Mouse (Mus musculus) forebrain, embryonic 13.5 days (tissue): ENCODE measurements at regions not wholly inside any gene's neighbourhood (a gene's known extent, or its start where the extent isn't known, plus 50 kb on each side); places are given as distances from the start of the nearest gene placed in this dataset.

ENCODE experiments used
- ATAC-seq: fragments of 200-750 bp; cut with Nextera tagmentation; 2 replicates; pipeline ENCODE4 v1.8.0; 2017
- H3K27ac ChIP-seq: fragments of 300-500 bp; sonication (generic); 2 replicates; pipeline ENCODE4 v1.5.1; 2015; ENCODE audit warnings: inconsistent platforms, mild to moderate bottlenecking, moderate library complexity
- H3K27me3 ChIP-seq: fragments of 300-500 bp; sonication (generic); 2 replicates; pipeline ENCODE4 v1.6.1; 2015; ENCODE audit warnings: mild to moderate bottlenecking, inconsistent platforms
- H3K36me3 ChIP-seq: fragments of 300-500 bp; sonication (generic); 2 replicates; pipeline ENCODE4 v1.6.1; 2015; ENCODE audit warnings: mild to moderate bottlenecking, inconsistent platforms; ENCODE audit not compliant: poor library complexity, severe bottlenecking
- H3K4me1 ChIP-seq: fragments of 300-500 bp; sonication (generic); 2 replicates; pipeline ENCODE4 v1.6.1; 2015; ENCODE audit warnings: inconsistent platforms
- H3K4me2 ChIP-seq: fragments of 300-500 bp; sonication (generic); 2 replicates; pipeline ENCODE4 v1.6.1; 2015; ENCODE audit warnings: inconsistent platforms, mild to moderate bottlenecking, moderate library complexity
- H3K4me3 ChIP-seq: fragments of 300-500 bp; sonication (generic); 2 replicates; pipeline ENCODE4 v1.5.1; 2015; ENCODE audit warnings: mild to moderate bottlenecking, inconsistent platforms
- H3K9ac ChIP-seq: fragments of 300-500 bp; sonication (generic); 2 replicates; pipeline ENCODE4 v1.6.1; 2015; ENCODE audit warnings: mild to moderate bottlenecking, inconsistent platforms
- H3K9me3 ChIP-seq: fragments of 300-500 bp; sonication (generic); replicated peaks from 2 replicates; pipeline ENCODE4 v1.6.1; 2016; ENCODE audit warnings: inconsistent platforms
- WGBS: fragments of 180-500 bp; shearing (Covaris S2); methylation state at CpG from one replicate; pipeline ENCODE4 v1.1.7; 2015; 5-methylcytosine and 5-hydroxymethylcytosine counted together

- H3K9ac ChIP-seq, result no peak overlapping the region
- no peaks in the 10 kb centered on the region for H3K4me1 ChIP-seq
- H3K27ac ChIP-seq, result no peak overlapping the region
- no peaks in the 10 kb centered on the region for H3K9me3 ChIP-seq
- 67% methylated on average over 4 of the region's 4 CpGs for WGBS
- no peak overlapping the region for H3K4me3 ChIP-seq
- no peaks in the 10 kb centered on the region for H3K36me3 ChIP-seq
- H3K4me2 ChIP-seq, result no peak overlapping the region
- H3K27me3 ChIP-seq, result no peaks in the 10 kb centered on the region
- ATAC-seq, result no peak
Observed at GRCm38 (mm10) chr3:151997534-151998107, 160.2 kb upstream of the Ptgfr start.

GRCm38 (mm10) chr3:151997111-151997510 is 159.7 kb upstream of the Ptgfr start:
- no peaks in the 10 kb centered on the region for H3K27me3 ChIP-seq
- no peaks in the 10 kb centered on the region for H3K4me1 ChIP-seq
- no peak overlapping the region for H3K4me2 ChIP-seq
- WGBS, result 83% methylated on average over 4 of the region's 4 CpGs
- H3K9ac ChIP-seq, result no peak overlapping the region
- no peak for ATAC-seq
- no peak overlapping the region for H3K4me3 ChIP-seq
- no peaks in the 10 kb centered on the region for H3K9me3 ChIP-seq
- H3K36me3 ChIP-seq, result no peaks in the 10 kb centered on the region
- no peak overlapping the region for H3K27ac ChIP-seq

- Histone ChIP-seq H3K9ac (no peak overlapping the region), H3K27ac (no peak overlapping the region), H3K36me3 (no peaks in the 10 kb centered on the region), H3K4me3 (no peak overlapping the region), H3K9me3 (no peaks in the 10 kb centered on the region), H3K4me2 (no peak overlapping the region), H3K4me1 (no peaks in the 10 kb centered on the region), H3K27me3 (no peaks in the 10 kb centered on the region)
- ATAC-seq, result no peak
- 59% methylated on average over 1 of the region's 1 CpGs for WGBS
Observed at GRCm38 (mm10) chr3:151988221-151988620, 150.8 kb upstream of the Ptgfr start.

- 73% methylated on average over 1 of the region's 1 CpGs for WGBS
- Histone ChIP-seq H3K4me1 (no peaks in the 10 kb centered on the region), H3K9ac (no peak overlapping the region), H3K27me3 (no peaks in the 10 kb centered on the region), H3K9me3 (no peaks in the 10 kb centered on the region), H3K4me2 (no peak overlapping the region), H3K36me3 (no peaks in the 10 kb centered on the region), H3K4me3 (no peak overlapping the region), H3K27ac (no peak overlapping the region)
- no peak for ATAC-seq
Observed at GRCm38 (mm10) chr3:151978136-151978535, 140.7 kb upstream of the Ptgfr start.

GRCm38 (mm10) chr3:151977651-151978050 is 140.2 kb upstream of the Ptgfr start:
- Histone ChIP-seq H3K9me3 (no peaks in the 10 kb centered on the region), H3K4me1 (no peaks in the 10 kb centered on the region), H3K27me3 (no peaks in the 10 kb centered on the region), H3K4me3 (no peak overlapping the region), H3K36me3 (no peaks in the 10 kb centered on the region), H3K9ac (no peak overlapping the region), H3K27ac (no peak overlapping the region), H3K4me2 (no peak overlapping the region)
- ATAC-seq, result no peak
- 94% methylated on average over 4 of the region's 4 CpGs for WGBS

- ATAC-seq, result no peak
- WGBS, result 86% methylated on average over 3 of the region's 3 CpGs
- no peaks in the 10 kb centered on the region for H3K27me3 ChIP-seq
Observed at GRCm38 (mm10) chr3:151949865-151950264, 112.4 kb upstream of the Ptgfr start.

GRCm38 (mm10) chr3:151948015-151948645 is 110.7 kb upstream of the Ptgfr start:
- Histone ChIP-seq H3K9me3 (no peaks in the 10 kb centered on the region), H3K27me3 (no peaks in the 10 kb centered on the region), H3K36me3 (no peaks in the 10 kb centered on the region), H3K27ac (no peak overlapping the region), H3K9ac (no peak overlapping the region), H3K4me1 (no peaks in the 10 kb centered on the region), H3K4me2 (no peak overlapping the region), H3K4me3 (no peak overlapping the region)
- no peak for ATAC-seq
- WGBS, result 87% methylated on average over 5 of the region's 5 CpGs

More at GRCm38 (mm10) chr3:151949865-151950264, 112.4 kb upstream of the Ptgfr start:
- Histone ChIP-seq H3K36me3 (no peaks in the 10 kb centered on the region), H3K4me2 (no peak overlapping the region), H3K4me3 (no peak overlapping the region), H3K9me3 (no peaks in the 10 kb centered on the region), H3K4me1 (no peaks in the 10 kb centered on the region), H3K27ac (no peak overlapping the region), H3K9ac (no peak overlapping the region)

GRCm38 (mm10) chr3:151945916-151946315 is 108.5 kb upstream of the Ptgfr start:
- Histone ChIP-seq H3K36me3 (no peaks in the 10 kb centered on the region), H3K9me3 (no peaks in the 10 kb centered on the region), H3K4me2 (no peak overlapping the region), H3K27ac (no peak overlapping the region), H3K27me3 (no peaks in the 10 kb centered on the region), H3K9ac (no peak overlapping the region), H3K4me3 (no peak overlapping the region), H3K4me1 (no peaks in the 10 kb centered on the region)
- ATAC-seq, result no peak
- 89% methylated on average over 3 of the region's 3 CpGs for WGBS

GRCm38 (mm10) chr3:151943542-151943941 is 106.1 kb upstream of the Ptgfr start:
- no peaks in the 10 kb centered on the region for H3K9me3 ChIP-seq
- no peak for ATAC-seq

GRCm38 (mm10) chr3:151938472-151939029 is 101.1 kb upstream of the Ptgfr start:
- H3K27ac ChIP-seq, result no peak overlapping the region
- no peaks in the 10 kb centered on the region for H3K27me3 ChIP-seq
- H3K9ac ChIP-seq, result no peak overlapping the region
- 88% methylated on average over 2 of the region's 2 CpGs for WGBS
- no peak overlapping the region for H3K4me2 ChIP-seq
- no peak for ATAC-seq
- no peak overlapping the region for H3K4me3 ChIP-seq
- H3K9me3 ChIP-seq, result no peaks in the 10 kb centered on the region
- H3K36me3 ChIP-seq, result no peaks in the 10 kb centered on the region
- H3K4me1 ChIP-seq, result no peaks in the 10 kb centered on the region

More at GRCm38 (mm10) chr3:151943542-151943941, 106.1 kb upstream of the Ptgfr start:
- H3K4me2 ChIP-seq, result no peak overlapping the region
- no peaks in the 10 kb centered on the region for H3K36me3 ChIP-seq
- no peak overlapping the region for H3K9ac ChIP-seq
- no peaks in the 10 kb centered on the region for H3K4me1 ChIP-seq
- WGBS, result 71% methylated on average over 3 of the region's 3 CpGs
- H3K27ac ChIP-seq, result no peak overlapping the region
- no peak overlapping the region for H3K4me3 ChIP-seq
- no peaks in the 10 kb centered on the region for H3K27me3 ChIP-seq

GRCm38 (mm10) chr3:151931656-151932055 is 94.2 kb upstream of the Ptgfr start:
- H3K4me2 ChIP-seq, result no peak overlapping the region
- ATAC-seq, result no peak
- H3K27me3 ChIP-seq, result no peaks in the 10 kb centered on the region
- no peak overlapping the region for H3K9ac ChIP-seq
- H3K4me1 ChIP-seq, result no peaks in the 10 kb centered on the region
- no peak overlapping the region for H3K27ac ChIP-seq
- peaks cover 7% of the 10 kb centered on the region for H3K9me3 ChIP-seq
- no peak overlapping the region for H3K4me3 ChIP-seq
- H3K36me3 ChIP-seq, result no peaks in the 10 kb centered on the region

- no peak overlapping the region for H3K9ac ChIP-seq
- no peak for ATAC-seq
- H3K36me3 ChIP-seq, result no peaks in the 10 kb centered on the region
- H3K4me1 ChIP-seq, result no peaks in the 10 kb centered on the region
- no peaks in the 10 kb centered on the region for H3K27me3 ChIP-seq
- no peak overlapping the region for H3K4me2 ChIP-seq
- no peak overlapping the region for H3K4me3 ChIP-seq
- no peak overlapping the region for H3K27ac ChIP-seq
- 89% methylated on average over 3 of the region's 3 CpGs for WGBS
- peaks cover 9% of the 10 kb centered on the region for H3K9me3 ChIP-seq
Observed at GRCm38 (mm10) chr3:151931096-151931495, 93.7 kb upstream of the Ptgfr start.
